Mouse (Mus musculus) CH12.LX (cell line): ENCODE results near the gene Gars.

Source experiments
- HCFC1 ChIP-seq: IDR thresholded peaks from 2 replicates; pipeline ENCODE4 v1.6.1; 2012; ENCODE audit warnings: low read depth, mild to moderate bottlenecking, inconsistent platforms, low read length, improper control_type of control experiment
- MYC ChIP-seq: IDR thresholded peaks from 2 replicates; pipeline ENCODE4 v1.6.1; 2011; ENCODE audit warnings: low read depth, mild to moderate bottlenecking, improper control_type of control experiment, low read length
- POLR2A ChIP-seq: IDR thresholded peaks from 2 replicates; pipeline ENCODE4 v1.6.1; 2011; ENCODE audit warnings: low read depth, mild to moderate bottlenecking, improper control_type of control experiment, low read length

GRCm38 (mm10) chr6:55027642-55028041, 10.2 kb upstream of the Gars start:
- TF ChIP-seq MYC = no peak
- no peak for TF ChIP-seq HCFC1
- TF ChIP-seq POLR2A = no peak
